Mouse (Mus musculus) hindbrain, embryonic 10.5 days (tissue): ENCODE results near the gene G6pc2. TPM values are rescaled to one million over a fixed set of nuclear protein-coding genes. Genes with fewer than 3 reads are reported as not detected.

ENCODE experiments used
- DNase-seq: peaks from one replicate; pipeline ENCODE4 v3.0.0-alpha.2; 2017; ENCODE audit warnings: low spot score
- H3K27ac ChIP-seq: fragments of 300-500 bp; sonication (generic); 2 replicates; pipeline ENCODE4 v1.5.1; 2016; ENCODE audit warnings: mild to moderate bottlenecking, moderate library complexity
- H3K27me3 ChIP-seq: fragments of 300-500 bp; sonication (generic); 2 replicates; pipeline ENCODE4 v1.6.1; 2016; ENCODE audit warnings: mild to moderate bottlenecking; ENCODE audit not compliant: poor library complexity, insufficient read depth, severe bottlenecking
- H3K36me3 ChIP-seq: fragments of 300-500 bp; sonication (generic); 2 replicates; pipeline ENCODE4 v1.6.1; 2016; ENCODE audit warnings: mild to moderate bottlenecking, moderate library complexity
- H3K4me1 ChIP-seq: fragments of 300-500 bp; sonication (generic); replicated peaks from 2 replicates; pipeline ENCODE4 v1.6.1; 2016; ENCODE audit warnings: mild to moderate bottlenecking
- H3K4me3 ChIP-seq: fragments of 300-500 bp; sonication (generic); 2 replicates; pipeline ENCODE4 v1.5.1; 2016; ENCODE audit warnings: mild to moderate bottlenecking, moderate library complexity
- H3K9me3 ChIP-seq: fragments of 300-500 bp; sonication (generic); 2 replicates; pipeline ENCODE4 v1.6.1; 2016; ENCODE audit warnings: mild to moderate bottlenecking, moderate library complexity
- WGBS: fragments of 180-500 bp; shearing (Covaris S2); methylation state at CpG from one replicate; pipeline ENCODE4 v1.1.7; 2016; 5-methylcytosine and 5-hydroxymethylcytosine counted together
- polyA plus RNA-seq: library from polyadenylated mRNA; unstranded; fragments of >200 nt; fragmentation: Nextera tagmentation; extraction: Ambion mirVana; gene quantifications from 2 replicates; pipeline ENCODE4 v1.2.1, GENCODE M21; 2016

G6pc2 gene
- polyA plus RNA-seq, 1 experiment from 2014 or later: not detected

- Histone ChIP-seq H3K9me3 (no peaks in the 10 kb centered on the region), H3K27me3 (no peaks in the 10 kb centered on the region), H3K36me3 (no peaks in the 10 kb centered on the region), H3K27ac (no peak overlapping the region), H3K4me1 (peaks cover 14% of the 10 kb centered on the region), H3K4me3 (no peak overlapping the region)
- WGBS: 51% methylated on average over 16 of the region's 16 CpGs
- DNase-seq: no peak
Observed at GRCm38 (mm10) chr2:69248221-69248755, 37.4 kb downstream of the G6pc2 start.

DNA sequence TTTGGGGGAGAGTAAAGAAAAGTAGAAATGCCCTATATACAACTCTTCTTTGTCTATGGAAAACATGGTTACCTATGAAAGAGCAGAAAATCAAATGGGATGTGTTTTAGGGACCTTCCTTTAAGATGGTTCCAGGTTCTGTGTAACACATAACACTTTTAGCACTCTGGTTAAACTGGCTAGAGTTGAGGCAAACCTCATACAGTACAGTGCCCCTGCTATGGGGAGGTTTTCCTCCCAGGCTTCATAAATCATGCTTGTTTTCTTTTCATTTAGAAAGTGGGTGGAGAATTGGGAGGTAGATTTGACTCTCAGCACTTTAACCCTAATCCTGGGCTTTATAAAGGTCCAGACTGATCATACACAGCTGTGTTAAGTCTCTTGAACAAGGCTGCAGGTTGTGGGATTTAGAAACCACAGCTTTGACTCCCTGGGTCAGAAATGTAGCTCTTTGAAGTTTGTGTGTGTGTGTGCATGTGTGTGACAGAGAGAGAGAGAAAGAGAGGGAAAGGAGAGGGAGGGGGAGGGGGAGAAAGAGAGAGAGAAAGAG, 53.3 kb downstream of the G6pc2 start:
- Histone ChIP-seq H3K4me3 (no peak overlapping the region), H3K9me3 (no peaks in the 10 kb centered on the region), H3K27me3 (no peaks in the 10 kb centered on the region), H3K36me3 (no peaks in the 10 kb centered on the region), H3K4me1 (no peaks in the 10 kb centered on the region), H3K27ac (no peak overlapping the region)
- no peak for DNase-seq

DNA sequence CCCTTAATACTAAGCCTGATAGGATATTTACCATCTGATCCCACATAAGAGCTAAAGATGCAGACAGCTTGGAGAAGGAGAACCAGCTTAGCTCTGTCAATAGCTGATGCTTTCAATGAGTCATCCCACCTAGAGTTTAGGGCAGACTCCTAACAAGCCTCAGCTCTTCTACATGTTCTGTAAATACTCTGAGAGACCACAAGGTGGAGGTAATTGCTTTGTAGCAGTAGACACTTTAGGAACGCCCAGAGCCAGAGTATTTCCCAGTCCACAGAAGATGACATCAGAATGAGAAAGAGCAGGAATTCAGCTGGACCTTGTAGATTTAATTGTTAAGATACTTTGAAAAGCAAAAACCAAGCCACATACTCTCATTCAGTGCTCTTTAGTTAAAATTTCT, 65.0 kb downstream of the G6pc2 start:
- no peaks in the 10 kb centered on the region for H3K27me3 ChIP-seq
- no peak overlapping the region for H3K4me3 ChIP-seq
- WGBS: 12% methylated on average over 1 of the region's 1 CpGs
- no peak overlapping the region for H3K27ac ChIP-seq
- H3K9me3 ChIP-seq: no peaks in the 10 kb centered on the region
- no peaks in the 10 kb centered on the region for H3K4me1 ChIP-seq
- no peak for DNase-seq
- no peaks in the 10 kb centered on the region for H3K36me3 ChIP-seq

Other genes starting within 250 kb of the G6pc2 start
- gene Nostrin, start 75.3 kb upstream of the G6pc2 start, polyA plus RNA-seq: 0.41 and 0.75 TPM in 2 replicates
- gene Spc25, start 4.9 kb upstream of the G6pc2 start, polyA plus RNA-seq: 223 and 229 TPM in 2 replicates
- gene Abcb11, start 131.5 kb downstream of the G6pc2 start, polyA plus RNA-seq: 0.09 TPM in 1 of 2 replicates, not detected in the other
- gene Dhrs9, start 169.4 kb downstream of the G6pc2 start, polyA plus RNA-seq: not detected in 2 replicates